Mouse (Mus musculus) liver, embryonic 11.5 days (tissue): ENCODE data around the gene Stk10. TPM values are rescaled to one million over a fixed set of nuclear protein-coding genes. Genes with fewer than 3 reads are reported as not detected.
A peak's percentile ranks its signal among the peaks of the same experiment; 100 is the strongest.

Source experiments
- ATAC-seq: fragments of 200-750 bp; cut with Nextera tagmentation; replicated peaks from 2 replicates; pipeline ENCODE4 v1.8.0; 2017; ENCODE audit warnings: moderate number of reproducible peaks, mild to moderate bottlenecking, moderate TSS enrichment, moderate library complexity; ENCODE audit not compliant: low FRiP score
- DNase-seq: peaks from one replicate; pipeline ENCODE4 v3.0.0-alpha.2; 2017; ENCODE audit warnings: low spot score
- H3K27ac ChIP-seq: fragments of 300-500 bp; sonication (generic); 2 replicates; pipeline ENCODE4 v1.5.1; 2014; ENCODE audit warnings: mild to moderate bottlenecking, low read depth, low read length, control low read depth
- H3K27me3 ChIP-seq: fragments of 300-500 bp; sonication (generic); replicated peaks from 2 replicates; pipeline ENCODE4 v1.6.1; 2014; ENCODE audit warnings: low read length, mixed read lengths; ENCODE audit not compliant: control insufficient read depth, insufficient read depth
- H3K36me3 ChIP-seq: fragments of 300-500 bp; sonication (generic); 2 replicates; pipeline ENCODE4 v1.6.1; 2014; ENCODE audit warnings: mild to moderate bottlenecking, low read length, moderate library complexity, mixed read lengths; ENCODE audit not compliant: control insufficient read depth, insufficient read depth
- H3K4me1 ChIP-seq: fragments of 300-500 bp; sonication (generic); replicated peaks from 2 replicates; pipeline ENCODE4 v1.6.1; 2014; ENCODE audit warnings: low read length, mixed read lengths; ENCODE audit not compliant: control insufficient read depth, insufficient read depth
- H3K4me2 ChIP-seq: fragments of 300-500 bp; sonication (generic); 2 replicates; pipeline ENCODE4 v1.6.1; 2014; ENCODE audit warnings: mild to moderate bottlenecking, control low read depth, moderate library complexity
- H3K4me3 ChIP-seq: fragments of 300-500 bp; sonication (generic); 2 replicates; pipeline ENCODE4 v1.5.1; 2014; ENCODE audit warnings: low read depth, low read length, control low read depth
- H3K9ac ChIP-seq: fragments of 300-500 bp; sonication (generic); 2 replicates; pipeline ENCODE4 v1.6.1; 2014; ENCODE audit warnings: low read depth, low read length, control low read depth
- H3K9me3 ChIP-seq: fragments of 300-500 bp; sonication (generic); 2 replicates; pipeline ENCODE4 v1.6.1; 2016; ENCODE audit warnings: low read length, inconsistent platforms, mixed read lengths; ENCODE audit not compliant: control insufficient read depth
- WGBS: fragments of 180-500 bp; shearing (Covaris S2); extraction: QIAGEN DNeasy Blood & Tissue Kit; methylation state at CpG from one replicate; pipeline ENCODE4 v1.1.7; 2014; 5-methylcytosine and 5-hydroxymethylcytosine counted together
- polyA plus RNA-seq: library from polyadenylated mRNA; unstranded; fragments of >200 nt; fragmentation: Nextera tagmentation; extraction: Ambion mirVana; gene quantifications from 2 replicates; pipeline ENCODE4 v1.2.1, GENCODE M21; 2014

The Stk10 gene
- polyA plus RNA-seq, 1 experiment from 2014 or later, result 5.8 TPM

DNA sequence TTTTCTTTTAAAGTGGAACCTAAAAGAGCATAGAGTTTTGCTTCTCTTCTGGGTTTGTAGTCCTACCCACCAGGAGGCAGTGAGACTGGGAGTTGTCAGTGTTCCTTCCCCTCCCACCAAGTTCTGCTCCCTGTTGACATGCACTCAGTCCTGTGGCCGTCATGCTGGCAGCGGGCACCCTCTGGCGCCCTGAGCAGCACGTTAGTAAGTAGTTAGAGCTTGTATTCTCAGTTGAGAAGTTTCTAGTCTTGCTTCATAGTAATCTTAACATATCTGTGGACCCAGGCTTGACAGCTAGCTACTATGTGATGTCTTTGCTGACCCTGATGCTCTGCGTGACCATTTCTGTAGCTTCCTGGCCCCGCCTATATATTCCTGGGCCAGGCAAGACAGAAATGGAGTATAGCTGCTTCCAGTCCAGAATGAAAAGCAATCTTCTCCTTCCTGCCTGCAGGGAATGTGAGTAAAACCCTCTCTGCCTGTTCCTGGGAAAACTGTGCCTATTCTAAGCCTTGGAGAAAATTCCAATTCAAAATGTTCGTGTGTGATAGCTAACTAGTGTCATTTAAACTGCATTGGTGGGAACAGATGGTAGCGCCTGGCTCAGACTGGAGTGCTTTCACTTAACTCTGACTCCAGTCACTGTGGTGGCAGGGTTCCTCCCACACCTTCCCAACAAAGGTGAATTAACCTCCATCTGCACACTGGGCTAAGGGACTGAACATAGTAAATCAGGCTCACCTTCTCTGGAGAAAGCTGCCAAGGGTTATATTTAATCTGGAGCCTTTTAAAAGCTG lies 16.0 kb upstream of the Stk10 start:
- H3K9me3 ChIP-seq, result no peaks in the 10 kb centered on the region
- no peak overlapping the region for H3K4me3 ChIP-seq
- H3K4me1 ChIP-seq, result no peaks in the 10 kb centered on the region; the same call in 1 of the 2 replicates
- WGBS, result 90% methylated on average over 8 of the region's 8 CpGs
- H3K36me3 ChIP-seq, result 0 out of 2 replicates have a peak, but pooled peaks cover 2% of the 10 kb centered on the region
- no peak overlapping the region for H3K4me2 ChIP-seq
- no peak overlapping the region for H3K27ac ChIP-seq
- ATAC-seq (no peak), DNase-seq (no peak)
- no peaks in the 10 kb centered on the region for H3K27me3 ChIP-seq
- H3K9ac ChIP-seq, result no peak overlapping the region

GRCm38 (mm10) chr11:32518770-32519169 lies 14.3 kb upstream of the Stk10 start:
- no peaks in the 10 kb centered on the region for H3K27me3 ChIP-seq
- no peak overlapping the region for H3K27ac ChIP-seq
- no peak overlapping the region for H3K4me3 ChIP-seq
- H3K9ac ChIP-seq, result no peak overlapping the region
- WGBS, result 86% methylated on average over 4 of the region's 4 CpGs
- no peak for DNase-seq
- ATAC-seq, result no peak
- no peaks in the 10 kb centered on the region; the same call in 1 of the 2 replicates for H3K4me1 ChIP-seq
- H3K4me2 ChIP-seq, result no peak overlapping the region
- H3K9me3 ChIP-seq, result no peaks in the 10 kb centered on the region
- H3K36me3 ChIP-seq, result 0 out of 2 replicates have a peak, but pooled peaks cover 2% of the 10 kb centered on the region

- Histone ChIP-seq H3K27ac (no peak overlapping the region), H3K36me3 (0 out of 2 replicates have a peak, but pooled peaks cover 2% of the 10 kb centered on the region), H3K4me3 (no peak overlapping the region), H3K4me2 (no peak overlapping the region), H3K9me3 (no peaks in the 10 kb centered on the region), H3K9ac (0 out of 2 replicates have a peak overlapping the region, but pooled peaks have one; percentile 5), H3K4me1 (no peaks in the 10 kb centered on the region; the same call in 1 of the 2 replicates), H3K27me3 (no peaks in the 10 kb centered on the region)
- WGBS, result 45% methylated on average over 1 of the region's 1 CpGs
- DNase-seq (no peak), ATAC-seq (0 out of 2 replicates have a peak, but pooled peaks have one; percentile 7)
Observed at GRCm38 (mm10) chr11:32519354-32519753, 13.8 kb upstream of the Stk10 start.

DNA sequence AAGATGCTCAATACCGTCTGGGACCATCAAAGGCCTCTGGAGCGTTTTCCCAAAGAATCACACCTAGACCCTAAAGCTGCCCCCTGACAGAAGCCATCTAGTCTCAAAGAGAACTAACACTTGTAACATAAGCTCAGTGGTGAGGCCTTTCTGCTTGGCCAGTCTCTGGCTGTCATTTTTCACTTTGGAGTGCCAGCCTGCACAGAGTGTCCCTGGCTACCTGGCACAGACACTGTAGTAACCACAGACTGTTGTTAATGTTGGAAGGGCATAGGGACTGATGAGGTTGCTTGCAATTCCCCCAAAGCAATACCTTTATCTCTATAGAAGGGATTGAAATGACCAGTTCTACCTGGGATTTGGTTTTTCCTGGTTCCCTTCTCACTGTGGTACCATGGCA lies 11.9 kb upstream of the Stk10 start:
- no peak for DNase-seq
- ATAC-seq, result no peak
- Histone ChIP-seq H3K9me3 (no peaks in the 10 kb centered on the region), H3K9ac (no peak overlapping the region), H3K27me3 (no peaks in the 10 kb centered on the region), H3K27ac (no peak overlapping the region), H3K4me3 (no peak overlapping the region), H3K4me1 (no peaks in the 10 kb centered on the region; the same call in 1 of the 2 replicates), H3K4me2 (no peak overlapping the region), H3K36me3 (no peaks in the 10 kb centered on the region)
- 76% methylated on average over 2 of the region's 2 CpGs for WGBS

DNA sequence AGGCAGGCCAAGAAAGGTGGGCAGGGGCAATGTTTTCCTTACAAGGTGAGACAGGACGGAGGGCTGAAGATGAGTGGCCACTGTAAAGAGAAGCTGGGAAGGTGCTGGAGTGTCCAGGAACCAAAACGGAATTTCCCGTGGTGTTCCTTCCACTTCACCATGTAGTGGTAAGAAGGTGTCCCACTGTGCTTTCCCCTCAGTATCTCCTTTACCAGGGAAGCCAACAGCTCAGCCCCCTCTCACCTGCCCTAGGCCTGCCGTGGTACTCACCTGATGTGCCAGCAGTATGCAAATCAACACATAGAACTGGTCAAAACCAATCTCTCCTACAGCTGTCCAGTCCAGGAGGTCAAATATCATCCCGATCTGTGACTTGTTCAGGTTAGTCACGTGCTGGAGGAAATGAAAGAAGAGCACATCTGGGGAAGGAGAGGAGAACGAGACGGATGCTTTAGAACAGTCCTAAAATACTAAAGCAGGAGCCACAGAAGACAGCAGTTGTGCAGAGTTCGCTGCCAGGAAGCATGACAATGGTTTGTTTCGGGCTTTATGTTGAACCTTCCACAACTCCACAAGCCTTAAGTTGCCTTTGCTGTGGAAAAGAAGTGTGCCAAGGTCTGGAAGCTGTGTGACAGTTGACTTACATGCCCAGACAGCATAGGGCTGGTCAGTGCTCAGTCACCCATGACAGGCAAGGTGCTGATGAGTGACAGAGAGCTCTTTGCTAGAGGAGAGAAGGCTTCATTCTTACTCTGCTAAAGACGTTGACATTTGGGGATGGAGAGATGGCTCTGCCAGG lies 8.8 kb upstream of the Stk10 start:
- no peaks in the 10 kb centered on the region for H3K27me3 ChIP-seq
- no peak overlapping the region for H3K27ac ChIP-seq
- H3K4me3 ChIP-seq, result no peak overlapping the region
- WGBS, result 86% methylated on average over 11 of the region's 11 CpGs
- H3K4me1 ChIP-seq, result no peaks in the 10 kb centered on the region; the same call in 1 of the 2 replicates
- H3K9me3 ChIP-seq, result no peaks in the 10 kb centered on the region
- no peak for DNase-seq
- no peak for ATAC-seq
- H3K36me3 ChIP-seq, result no peaks in the 10 kb centered on the region
- no peak overlapping the region for H3K4me2 ChIP-seq
- no peak overlapping the region for H3K9ac ChIP-seq

DNA sequence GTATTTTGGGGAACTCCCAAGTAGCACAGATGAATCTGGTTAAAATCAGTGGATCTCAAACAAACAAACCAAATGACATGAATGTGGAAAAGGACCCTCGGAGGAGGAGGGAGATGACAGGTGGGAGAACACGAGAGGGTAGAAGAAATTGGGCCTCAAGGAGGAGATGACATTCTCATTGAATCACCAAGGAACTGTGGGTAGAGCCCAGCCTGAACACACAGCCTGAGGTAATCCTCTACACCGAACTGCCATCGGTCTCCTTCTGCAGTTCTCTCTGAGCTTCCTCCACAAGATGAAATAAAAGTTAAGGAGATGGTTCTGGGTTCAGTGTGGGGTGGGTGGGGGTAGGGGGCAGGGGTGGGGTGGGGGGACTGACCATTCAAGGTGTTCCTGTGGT lies 6.1 kb upstream of the Stk10 start:
- no peaks in the 10 kb centered on the region for H3K36me3 ChIP-seq
- no peaks in the 10 kb centered on the region for H3K9me3 ChIP-seq
- H3K4me2 ChIP-seq, result no peak overlapping the region
- no peak overlapping the region for H3K9ac ChIP-seq
- peaks cover 6% of the 10 kb centered on the region for H3K4me1 ChIP-seq
- WGBS, result 77% methylated on average over 4 of the region's 4 CpGs
- H3K27me3 ChIP-seq, result no peaks in the 10 kb centered on the region
- ATAC-seq (no peak), DNase-seq (no peak)
- H3K4me3 ChIP-seq, result no peak overlapping the region
- no peak overlapping the region for H3K27ac ChIP-seq

DNA sequence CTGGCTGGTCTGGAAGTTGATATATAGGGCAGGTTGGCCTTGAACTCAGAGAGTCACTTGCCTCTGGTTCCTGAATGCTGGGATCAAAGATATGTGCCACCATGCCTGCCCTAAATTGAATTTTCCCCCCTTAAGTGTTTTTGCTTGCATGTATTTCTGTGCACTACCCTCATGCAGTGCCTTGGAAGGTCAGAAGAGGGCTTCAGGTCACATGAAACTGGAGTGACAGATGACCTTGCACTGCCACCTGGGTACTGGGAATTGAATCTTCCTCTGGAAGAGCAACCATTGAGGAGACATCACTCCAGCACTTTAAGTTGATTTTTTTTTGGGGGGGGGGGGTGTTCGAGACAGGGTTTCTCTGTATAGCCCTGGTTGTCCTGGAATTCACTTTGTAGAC lies 3.0 kb upstream of the Stk10 start:
- no peak for DNase-seq
- 69% methylated on average over 1 of the region's 1 CpGs for WGBS

GRCm38 (mm10) chr11:32531871-32532764 lies 987 bp upstream of the Stk10 start, which contains the start of gene Efcab9:
TSS of gene Efcab9 (minus strand) at chr11:32532081.
- Histone ChIP-seq H3K36me3 (no peaks in the 10 kb centered on the region), H3K27ac (peak within 1 kb of the TSS; percentile 19), H3K4me3 (peak within 1 kb of the TSS; percentile 77), H3K4me1 (peaks cover 23% of the 10 kb centered on the region), H3K9ac (peak within 1 kb of the TSS; percentile 83), H3K4me2 (peak within 1 kb of the TSS; percentile 98), H3K9me3 (no peaks in the 10 kb centered on the region), H3K27me3 (no peaks in the 10 kb centered on the region)
- ATAC-seq (no peak), DNase-seq (no peak)
- 7% methylated on average over 33 of the region's 33 CpGs for WGBS

More for the DNA sequence above, 3.0 kb upstream of the Stk10 start:
- no peak overlapping the region for H3K4me3 ChIP-seq
- H3K4me1 ChIP-seq, result peaks cover 23% of the 10 kb centered on the region
- no peak overlapping the region for H3K9ac ChIP-seq
- H3K4me2 ChIP-seq, result no peak overlapping the region
- no peaks in the 10 kb centered on the region for H3K9me3 ChIP-seq
- no peak overlapping the region for H3K27ac ChIP-seq
- H3K36me3 ChIP-seq, result no peaks in the 10 kb centered on the region
- ATAC-seq, result no peak
- H3K27me3 ChIP-seq, result no peaks in the 10 kb centered on the region
